Mouse (Mus musculus): ENCODE results near the gene Cers6. TPM values are rescaled to one million over a fixed set of nuclear protein-coding genes. Genes with fewer than 3 reads are reported as not detected.

The Cers6 gene
- total RNA-seq, 2 experiments from 2014 or later = 5.2 to 6.3 TPM

- DNase-seq = no peak
Observed at GRCm38 (mm10) chr2:69019026-69019565, 157.9 kb downstream of the Cers6 start.

DNA sequence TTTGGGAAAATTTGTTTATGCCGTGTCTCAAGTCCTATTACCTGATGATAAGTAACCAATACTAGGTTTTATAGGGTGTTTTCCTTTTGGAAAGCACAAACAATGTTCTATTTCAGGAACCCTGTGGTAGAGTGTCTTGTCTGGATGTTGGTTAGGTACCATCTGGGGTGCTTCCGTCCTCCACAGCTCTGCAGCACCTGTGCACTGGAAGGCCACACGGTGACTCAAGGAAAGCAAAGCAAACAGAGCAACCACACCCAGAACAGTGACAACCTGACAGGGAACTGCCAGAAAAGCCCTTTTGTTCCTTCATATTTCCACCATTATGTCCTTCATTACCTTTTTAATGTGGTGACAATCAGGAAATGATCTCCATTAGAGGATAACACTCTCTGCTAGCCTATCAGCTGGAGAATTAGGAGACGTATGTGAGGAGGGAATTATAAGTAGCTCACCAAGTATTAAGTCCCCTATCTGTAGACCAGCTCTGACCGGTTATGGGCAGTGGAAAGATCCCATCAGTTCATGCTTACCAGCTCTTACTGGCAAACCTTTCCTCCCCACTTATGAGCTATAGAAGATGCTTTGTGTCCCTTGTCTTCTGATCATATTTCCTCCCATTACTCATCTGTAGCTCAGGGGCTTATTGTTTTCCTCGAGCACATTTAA, 158.7 kb downstream of the Cers6 start:
- DNase-seq = no peak

GRCm38 (mm10) chr2:69020636-69021310, 159.5 kb downstream of the Cers6 start:
- no peak for DNase-seq

DNA sequence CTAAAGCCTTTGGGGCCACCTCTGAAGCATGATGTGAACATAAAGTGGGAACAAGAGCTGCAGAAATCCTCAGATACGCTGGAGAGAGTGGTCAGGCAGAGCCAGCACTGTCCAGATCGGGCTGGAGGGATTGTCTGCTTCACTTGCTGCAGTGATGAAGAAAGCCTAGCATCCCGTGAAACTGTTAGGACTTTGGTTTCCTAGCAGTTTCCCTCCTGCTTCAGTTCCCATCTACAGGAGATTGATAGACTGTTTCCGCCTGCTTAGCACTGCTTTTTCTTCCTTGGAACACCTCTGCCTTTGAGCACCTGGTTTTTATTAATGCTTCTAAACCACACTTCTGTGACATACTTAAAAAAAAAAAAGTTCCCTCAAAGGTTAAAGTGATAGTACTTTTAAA, 160.3 kb downstream of the Cers6 start:
- no peak for DNase-seq

DNA sequence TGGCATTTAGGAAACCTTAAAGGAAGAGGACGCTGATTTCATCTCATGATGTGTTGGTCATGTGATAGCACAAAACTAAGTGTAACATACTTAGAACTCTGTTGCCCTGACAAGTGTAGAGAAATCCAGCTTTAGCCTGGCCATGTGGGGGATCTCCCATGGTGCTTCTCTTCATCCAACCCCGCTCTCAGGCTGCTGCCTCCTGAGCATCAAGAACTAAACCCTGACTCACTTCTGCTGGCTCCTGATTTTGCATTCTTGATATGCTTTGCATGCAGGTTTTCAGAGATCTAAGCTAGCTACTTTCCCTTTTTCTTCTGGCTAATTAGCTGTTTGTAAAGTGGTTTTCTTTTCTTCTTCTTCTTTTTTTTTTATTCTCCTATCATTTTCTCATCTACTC, 163.6 kb downstream of the Cers6 start:
- DNase-seq = no peak

- no peak for DNase-seq
Observed at GRCm38 (mm10) chr2:69032562-69032961, 171.3 kb downstream of the Cers6 start.

DNA sequence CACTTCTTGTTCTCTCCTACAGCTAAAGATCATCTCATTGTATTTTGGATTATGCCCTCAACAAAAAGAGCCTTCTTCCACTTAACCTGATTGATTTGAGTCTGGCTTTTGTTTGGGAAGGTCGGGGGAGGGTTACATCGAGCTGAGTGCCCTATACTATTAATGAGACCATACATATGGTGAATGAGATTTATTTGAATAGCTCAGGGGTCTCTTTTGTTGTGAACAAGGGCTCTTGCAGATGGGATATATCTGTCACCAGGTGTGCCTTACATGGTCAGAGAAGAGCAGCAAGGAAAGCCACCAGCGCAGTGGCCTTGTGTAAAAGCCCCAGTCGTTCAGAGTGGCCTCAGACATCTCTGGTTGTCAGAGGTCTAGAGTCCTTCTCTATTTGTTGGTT, 174.2 kb downstream of the Cers6 start:
- no peak for DNase-seq

GRCm38 (mm10) chr2:69037362-69037761, 176.1 kb downstream of the Cers6 start:
- no peak for DNase-seq

DNA sequence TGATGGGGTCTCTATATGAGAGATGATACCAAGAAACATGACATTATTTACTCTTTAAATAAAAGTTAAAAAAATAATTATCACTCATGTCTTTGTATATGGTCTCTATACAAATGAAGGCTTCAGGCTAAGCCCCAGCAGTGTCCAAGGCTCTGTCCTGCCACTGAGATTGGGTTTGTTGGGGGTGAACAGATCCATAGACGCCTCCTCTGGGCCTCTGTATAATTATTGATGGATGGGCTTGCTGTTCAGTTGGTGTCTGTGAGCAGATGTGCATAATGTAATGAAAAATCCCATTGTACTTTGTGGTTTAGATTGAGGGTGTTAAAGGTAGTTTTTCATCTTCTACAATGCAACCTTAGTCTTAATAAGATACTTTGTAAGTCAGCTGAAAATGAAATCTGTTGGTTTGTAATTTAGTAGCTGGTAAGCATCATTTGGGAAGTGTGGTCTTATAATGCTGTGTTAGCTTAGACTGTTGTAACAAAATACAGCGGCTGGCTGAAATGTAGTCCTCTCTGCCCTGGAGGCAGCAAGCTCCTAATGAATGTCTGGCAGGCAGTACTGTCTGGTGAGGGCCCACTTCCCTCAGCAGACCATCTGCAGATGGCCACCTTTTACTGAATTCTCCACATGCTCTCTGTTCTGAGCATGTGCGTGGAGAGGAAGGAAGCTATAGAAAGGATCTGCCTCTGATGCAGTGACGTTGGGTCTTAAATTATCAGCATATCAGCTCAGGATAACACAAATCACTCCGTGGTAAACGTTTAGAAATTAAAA, 181.3 kb downstream of the Cers6 start:
- DNase-seq = no peak

DNA sequence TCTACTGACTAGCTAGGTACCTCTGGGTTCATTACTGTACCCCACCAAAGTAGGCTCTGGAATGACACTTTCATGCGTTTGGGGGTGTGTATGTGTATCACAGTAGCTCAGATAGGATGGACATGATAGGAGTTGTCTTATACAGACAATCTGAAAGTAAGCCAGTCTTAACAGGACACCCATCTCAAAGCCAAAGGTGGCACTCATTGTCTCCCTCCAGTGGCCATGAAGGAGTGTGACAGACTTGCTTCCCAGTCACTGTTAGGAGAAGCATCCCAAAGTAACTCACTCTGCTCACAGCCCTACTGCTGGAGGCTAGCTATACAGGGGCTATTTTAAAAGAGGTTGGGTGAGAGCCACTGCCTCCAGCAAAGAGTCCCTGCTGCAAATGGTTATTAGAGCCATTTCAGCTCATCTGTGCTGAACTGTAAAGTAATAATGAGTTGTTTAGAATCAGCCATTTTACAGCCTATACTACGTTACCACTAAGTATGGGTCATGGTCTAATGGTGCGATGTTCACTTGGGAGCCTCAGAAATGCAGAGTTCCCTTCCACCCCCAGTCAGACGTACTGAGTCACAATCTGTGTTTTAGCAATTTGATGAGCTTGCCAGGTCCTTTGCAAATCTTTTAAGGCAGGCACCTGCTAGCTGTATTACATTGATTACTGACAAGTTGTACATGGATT, 182.3 kb downstream of the Cers6 start:
- DNase-seq = peak; percentile 20

GRCm38 (mm10) chr2:69045926-69046325, 184.7 kb downstream of the Cers6 start:
- DNase-seq = no peak

GRCm38 (mm10) chr2:69047297-69047696, 186.1 kb downstream of the Cers6 start:
- no peak for DNase-seq

- no peak for DNase-seq
Observed at GRCm38 (mm10) chr2:69047805-69048204, 186.6 kb downstream of the Cers6 start.

GRCm38 (mm10) chr2:69049179-69049578, 187.9 kb downstream of the Cers6 start:
- no peak for DNase-seq

DNA sequence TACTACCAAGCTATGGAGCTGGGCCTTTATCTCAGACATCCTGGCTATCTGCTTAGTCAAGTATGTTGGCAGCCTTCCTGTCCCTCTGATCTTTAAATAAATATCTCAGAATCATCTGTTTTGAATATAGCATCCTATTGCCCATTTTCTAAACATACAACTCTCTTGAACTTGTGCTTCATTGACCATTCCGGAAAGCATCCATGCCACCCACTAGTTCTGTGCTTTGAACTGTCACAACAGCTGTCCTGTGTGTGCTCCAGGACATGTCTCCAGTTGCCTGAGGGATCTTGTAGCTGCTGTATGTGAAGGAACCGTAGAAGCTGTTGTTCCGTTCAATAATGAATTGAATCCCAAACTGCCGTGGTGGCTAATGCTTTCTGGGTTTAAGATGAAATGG, 188.9 kb downstream of the Cers6 start:
- DNase-seq = no peak

DNA sequence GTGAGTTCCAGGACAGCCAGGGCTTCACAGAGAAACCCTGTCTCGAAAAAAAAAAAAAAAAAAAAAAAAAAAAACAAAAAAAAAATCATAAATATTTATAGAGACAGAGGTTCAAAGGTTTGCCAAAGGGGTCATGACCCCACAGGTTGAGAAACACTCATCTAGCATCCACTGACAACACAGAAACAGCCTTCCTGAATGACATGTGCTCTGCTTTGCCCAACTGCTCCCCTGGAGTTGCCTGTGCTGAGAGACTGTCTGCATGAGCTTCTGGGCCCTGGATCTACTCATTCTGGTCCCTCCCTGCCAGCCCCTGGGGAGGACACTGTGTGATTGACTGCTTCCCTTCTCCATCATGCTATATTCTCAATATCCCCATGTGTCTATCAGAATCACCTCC, 190.4 kb downstream of the Cers6 start:
- no peak for DNase-seq

DNA sequence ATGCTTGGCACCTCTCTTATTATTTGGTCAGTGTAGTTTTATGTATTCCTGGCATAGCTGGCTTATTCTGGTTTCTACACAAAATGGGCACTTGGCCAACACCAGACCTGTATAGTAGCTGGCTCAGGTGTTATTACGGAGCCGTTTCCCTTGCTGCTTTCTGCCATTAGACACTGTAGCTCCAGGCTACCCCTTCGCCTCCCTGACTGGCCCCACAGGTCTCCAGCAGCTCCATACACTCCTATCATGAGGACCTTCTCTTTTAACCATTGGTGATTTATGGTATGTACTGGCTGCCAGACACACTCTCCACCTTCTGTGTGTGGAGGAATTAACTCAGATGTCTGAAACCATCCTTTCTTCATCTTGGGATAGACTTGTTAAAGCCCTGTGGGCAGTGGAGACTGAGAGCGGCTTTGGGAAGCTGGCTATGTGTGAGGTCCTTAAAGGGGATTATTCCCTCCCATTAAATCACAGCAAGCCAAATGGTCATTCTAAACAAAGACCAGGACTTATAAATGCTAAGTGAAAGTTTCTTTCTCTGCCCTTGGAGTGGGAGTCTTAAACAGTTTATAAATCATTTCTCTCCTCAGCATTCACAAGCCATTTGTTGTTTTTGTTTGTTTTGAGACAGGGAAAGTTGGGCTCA, 192.1 kb downstream of the Cers6 start:
- DNase-seq = no peak

DNA sequence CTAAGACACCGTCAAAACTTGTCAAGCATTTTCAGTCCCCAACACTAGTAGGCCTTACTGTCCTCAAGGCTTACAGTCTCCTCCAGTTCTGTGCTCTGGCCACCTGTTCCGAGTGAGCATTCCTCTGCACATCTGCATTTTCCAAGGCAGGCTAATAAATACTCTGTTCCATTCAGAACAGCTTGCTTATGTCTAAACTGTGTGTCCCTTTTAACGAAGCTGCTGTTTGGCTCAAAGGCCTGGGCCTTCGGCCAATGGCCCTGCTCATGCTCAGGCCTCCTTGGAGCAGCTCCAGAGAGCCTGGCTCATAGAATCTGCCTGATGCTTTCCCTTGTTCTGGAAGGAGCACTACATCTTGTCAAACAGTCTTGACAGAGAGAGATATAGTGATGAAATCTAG, 193.0 kb downstream of the Cers6 start:
- peak; percentile 83 for DNase-seq

- no peak for DNase-seq
Observed at GRCm38 (mm10) chr2:69055174-69055573, 193.9 kb downstream of the Cers6 start.

DNA sequence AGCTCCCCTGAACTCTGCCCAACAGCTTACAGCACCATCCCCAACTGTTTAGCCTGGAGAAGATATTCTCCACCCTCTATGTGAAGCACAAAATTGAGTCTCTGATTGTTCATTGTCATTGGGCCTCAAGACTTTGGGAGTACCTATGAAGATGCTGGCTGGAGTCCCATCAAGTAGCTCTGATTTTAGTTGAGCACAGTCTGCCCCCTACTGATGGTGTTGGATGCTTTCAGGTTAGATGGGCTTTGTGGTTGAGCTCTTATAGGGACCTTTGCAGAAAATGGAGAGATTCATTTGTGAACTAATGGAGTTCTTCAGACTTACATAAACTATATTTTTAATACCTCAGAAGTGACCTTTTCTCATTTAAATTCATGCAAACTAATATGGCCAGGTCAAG, 200.1 kb downstream of the Cers6 start:
- no peak for DNase-seq

DNA sequence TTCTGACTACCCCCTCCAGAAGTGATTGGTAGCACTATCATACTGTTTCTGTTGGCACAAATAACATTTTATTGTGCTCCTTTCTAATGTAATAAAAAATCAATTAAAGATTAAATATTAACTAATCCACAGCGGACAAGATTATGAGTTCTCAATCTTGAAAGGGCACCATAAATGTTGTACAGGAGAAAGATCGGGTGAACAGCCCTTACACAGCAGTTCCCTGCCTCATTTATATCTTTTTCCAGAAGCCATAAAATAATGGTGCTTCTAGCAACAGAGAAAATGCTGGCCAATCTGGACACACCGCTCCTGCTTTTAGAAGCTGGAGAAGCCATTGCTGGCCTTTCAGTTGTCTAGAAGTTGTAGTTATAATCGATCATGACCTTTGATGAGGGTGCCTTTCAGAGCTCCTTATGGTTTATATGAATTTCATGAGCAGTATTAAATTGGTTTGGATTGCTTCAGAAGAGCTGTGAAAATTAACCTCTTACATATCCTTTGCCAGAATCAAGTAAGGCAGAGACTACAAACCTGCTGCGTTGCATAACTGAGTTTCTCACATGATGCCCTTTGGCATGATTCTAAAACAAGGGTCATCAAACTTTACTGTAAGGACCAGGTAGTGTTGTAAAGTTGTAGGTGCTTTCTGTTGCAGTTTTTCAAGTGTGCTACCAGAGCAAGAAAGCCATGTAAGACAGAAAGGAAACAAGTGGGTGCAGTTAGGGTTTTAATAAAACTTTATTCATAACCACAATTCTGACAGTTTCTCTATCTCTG, 200.9 kb downstream of the Cers6 start:
- no peak for DNase-seq

Measured in gastrocnemius, postnatal 10 days (tissue).